Mouse (Mus musculus) intestine, embryonic 14.5 days (tissue): ENCODE data around the gene Eif3l. TPM values are rescaled to one million over a fixed set of nuclear protein-coding genes. Genes with fewer than 3 reads are reported as not detected.

Source experiments
- ATAC-seq: fragments of 200-750 bp; cut with Nextera tagmentation; replicated peaks from 2 replicates; pipeline ENCODE4 v1.8.0; 2017; ENCODE audit warnings: low read depth, moderate number of reproducible peaks, moderate TSS enrichment, moderate library complexity; ENCODE audit not compliant: low FRiP score, low TSS enrichment
- DNase-seq: peaks from one replicate; pipeline ENCODE4 v3.0.0-alpha.2; 2018; ENCODE audit warnings: low spot score
- H3K27ac ChIP-seq: fragments of 300-500 bp; sonication (generic); 2 replicates; pipeline ENCODE4 v1.5.1; 2014; ENCODE audit warnings: low read depth, mild to moderate bottlenecking, control low read depth
- H3K27me3 ChIP-seq: fragments of 300-500 bp; sonication (generic); replicated peaks from 2 replicates; pipeline ENCODE4 v1.6.1; 2014; ENCODE audit warnings: low read length, control low read depth; ENCODE audit not compliant: control insufficient read depth, insufficient read depth
- H3K36me3 ChIP-seq: fragments of 300-500 bp; sonication (generic); 2 replicates; pipeline ENCODE4 v1.6.1; 2014; ENCODE audit warnings: low read length, control low read depth; ENCODE audit not compliant: control insufficient read depth, insufficient read depth
- H3K4me1 ChIP-seq: fragments of 300-500 bp; sonication (generic); replicated peaks from 2 replicates; pipeline ENCODE4 v1.6.1; 2014; ENCODE audit warnings: low read length, control low read depth, mixed read lengths; ENCODE audit not compliant: control insufficient read depth, insufficient read depth
- H3K4me2 ChIP-seq: fragments of 300-500 bp; sonication (generic); 2 replicates; pipeline ENCODE4 v1.6.1; 2014; ENCODE audit warnings: low read length
- H3K4me3 ChIP-seq: fragments of 300-500 bp; sonication (generic); 2 replicates; pipeline ENCODE4 v1.5.1; 2014; ENCODE audit warnings: low read depth, low read length, control low read depth, mixed read lengths
- H3K9ac ChIP-seq: fragments of 300-500 bp; sonication (generic); 2 replicates; pipeline ENCODE4 v1.6.1; 2014; ENCODE audit warnings: mild to moderate bottlenecking, low read length
- H3K9me3 ChIP-seq: fragments of 300-500 bp; sonication (generic); 2 replicates; pipeline ENCODE4 v1.6.1; 2016; ENCODE audit warnings: low read length, control low read depth; ENCODE audit not compliant: control insufficient read depth
- WGBS: fragments of 180-500 bp; shearing (Covaris S2); extraction: QIAGEN DNeasy Blood & Tissue Kit; methylation state at CpG from one replicate; pipeline ENCODE4 v1.1.7; 2014; 5-methylcytosine and 5-hydroxymethylcytosine counted together
- polyA plus RNA-seq: library from polyadenylated mRNA; unstranded; fragments of >200 nt; fragmentation: Nextera tagmentation; extraction: Ambion mirVana; gene quantifications from 2 replicates; pipeline ENCODE4 v1.2.1, GENCODE M21; 2014

The Eif3l gene
- polyA plus RNA-seq, 1 experiment from 2014 or later = 244 TPM

- H3K9ac ChIP-seq = no peak overlapping the region
- no peak overlapping the region for H3K4me2 ChIP-seq
- no peak for ATAC-seq
- WGBS = 85% methylated on average over 6 of the region's 6 CpGs
- peaks cover 11% of the 10 kb centered on the region for H3K4me1 ChIP-seq
- H3K27me3 ChIP-seq = no peaks in the 10 kb centered on the region
- no peak for DNase-seq
- no peaks in the 10 kb centered on the region for H3K9me3 ChIP-seq
- H3K27ac ChIP-seq = no peak overlapping the region
- no peak overlapping the region for H3K4me3 ChIP-seq
- peaks cover 77% of the 10 kb centered on the region for H3K36me3 ChIP-seq
Measured at GRCm38 (mm10) chr15:79057850-79058249, 17.1 kb upstream of the Eif3l start.

- Histone ChIP-seq H3K9me3 (no peaks in the 10 kb centered on the region), H3K9ac (no peak overlapping the region), H3K27me3 (no peaks in the 10 kb centered on the region), H3K36me3 (peaks cover 47% of the 10 kb centered on the region), H3K4me2 (no peak overlapping the region; the same call in 1 of the 2 replicates), H3K4me1 (peaks cover 15% of the 10 kb centered on the region), H3K4me3 (no peak overlapping the region), H3K27ac (no peak overlapping the region)
- ATAC-seq (no peak), DNase-seq (no peak)
- 80% methylated on average over 14 of the region's 14 CpGs for WGBS
Measured at GRCm38 (mm10) chr15:79060887-79061565, 14.0 kb upstream of the Eif3l start.

GRCm38 (mm10) chr15:79062376-79063159, 12.4 kb upstream of the Eif3l start, which contains the start of gene Ankrd54:
TSS of gene Ankrd54 (minus strand) at chr15:79062893.
- WGBS = under 1% methylated on average over 79 of the region's 80 CpGs
- H3K27ac ChIP-seq = peak within 1 kb of the TSS; percentile 69; the same call in 1 of the 2 replicates
- H3K27me3 ChIP-seq = no peaks in the 10 kb centered on the region

GRCm38 (mm10) chr15:79063160-79063740, 11.7 kb upstream of the Eif3l start:
- 11% methylated on average over 14 of the region's 14 CpGs for WGBS
- peak overlapping the region; percentile 17; the same call in 1 of the 2 replicates for H3K9ac ChIP-seq

More at GRCm38 (mm10) chr15:79062376-79063159, 12.4 kb upstream of the Eif3l start, which contains the start of gene Ankrd54:
- Histone ChIP-seq H3K9ac (peak within 1 kb of the TSS; percentile 86), H3K36me3 (peaks cover 34% of the 10 kb centered on the region), H3K9me3 (no peaks in the 10 kb centered on the region; the same call in 1 of the 2 replicates), H3K4me1 (peaks cover 15% of the 10 kb centered on the region), H3K4me2 (peak within 1 kb of the TSS; percentile 89), H3K4me3 (peak within 1 kb of the TSS; percentile 98)
- ATAC-seq (peak; percentile 100), DNase-seq (peak; percentile 93)

GRCm38 (mm10) chr15:79065086-79065770, 9.8 kb upstream of the Eif3l start:
- Histone ChIP-seq H3K9ac (no peak overlapping the region), H3K36me3 (peaks cover 8% of the 10 kb centered on the region; the same call in 1 of the 2 replicates), H3K4me2 (no peak overlapping the region), H3K9me3 (no peaks in the 10 kb centered on the region; the same call in 1 of the 2 replicates), H3K4me1 (peaks cover 15% of the 10 kb centered on the region), H3K27ac (peak overlapping the region; percentile 82), H3K4me3 (no peak overlapping the region), H3K27me3 (no peaks in the 10 kb centered on the region)
- DNase-seq (no peak), ATAC-seq (no peak)
- 47% methylated on average over 8 of the region's 8 CpGs for WGBS

More at GRCm38 (mm10) chr15:79063160-79063740, 11.7 kb upstream of the Eif3l start:
- H3K4me2 ChIP-seq = peak overlapping the region; percentile 59
- H3K27ac ChIP-seq = 0 out of 2 replicates have a peak overlapping the region, but pooled peaks have one; percentile 22
- peak overlapping the region; percentile 98 for H3K4me3 ChIP-seq
- H3K36me3 ChIP-seq = peaks cover 28% of the 10 kb centered on the region
- ATAC-seq = no peak
- H3K4me1 ChIP-seq = peaks cover 15% of the 10 kb centered on the region
- H3K9me3 ChIP-seq = no peaks in the 10 kb centered on the region; the same call in 1 of the 2 replicates
- no peaks in the 10 kb centered on the region for H3K27me3 ChIP-seq
- no peak for DNase-seq

GRCm38 (mm10) chr15:79066276-79066675, 8.7 kb upstream of the Eif3l start:
- 32% methylated on average over 2 of the region's 2 CpGs for WGBS
- Histone ChIP-seq H3K9ac (no peak overlapping the region), H3K4me3 (no peak overlapping the region), H3K4me1 (peaks cover 11% of the 10 kb centered on the region), H3K36me3 (no peaks in the 10 kb centered on the region), H3K27ac (no peak overlapping the region), H3K27me3 (no peaks in the 10 kb centered on the region), H3K4me2 (no peak overlapping the region), H3K9me3 (no peaks in the 10 kb centered on the region; the same call in 1 of the 2 replicates)
- DNase-seq = no peak
- ATAC-seq = no peak

- no peak for ATAC-seq
- Histone ChIP-seq H3K27me3 (no peaks in the 10 kb centered on the region), H3K27ac (no peak overlapping the region; the same call in 1 of the 2 replicates), H3K4me1 (peaks cover 4% of the 10 kb centered on the region; the same call in 1 of the 2 replicates), H3K4me3 (no peak overlapping the region), H3K36me3 (no peaks in the 10 kb centered on the region), H3K9ac (no peak overlapping the region; the same call in 1 of the 2 replicates), H3K4me2 (no peak overlapping the region), H3K9me3 (no peaks in the 10 kb centered on the region; the same call in 1 of the 2 replicates)
- 64% methylated on average over 3 of the region's 3 CpGs for WGBS
- DNase-seq = no peak
Measured at GRCm38 (mm10) chr15:79067631-79068030, 7.3 kb upstream of the Eif3l start.

- 75% methylated on average over 3 of the region's 3 CpGs for WGBS
- DNase-seq = no peak
- H3K4me3 ChIP-seq = no peak overlapping the region
- no peaks in the 10 kb centered on the region for H3K27me3 ChIP-seq
- ATAC-seq = peak; percentile 24; the same call in 1 of the 2 replicates
- H3K4me1 ChIP-seq = peaks cover 2% of the 10 kb centered on the region; the same call in 1 of the 2 replicates
- peak overlapping the region; percentile 33; the same call in 1 of the 2 replicates for H3K27ac ChIP-seq
- no peak overlapping the region for H3K9ac ChIP-seq
- no peak overlapping the region for H3K4me2 ChIP-seq
- no peaks in the 10 kb centered on the region; the same call in 1 of the 2 replicates for H3K9me3 ChIP-seq
- H3K36me3 ChIP-seq = no peaks in the 10 kb centered on the region
Measured at GRCm38 (mm10) chr15:79068416-79068815, 6.6 kb upstream of the Eif3l start.
